Mouse (Mus musculus): ENCODE data around the gene Wnt3. TPM values are rescaled to one million over a fixed set of nuclear protein-coding genes. Genes with fewer than 3 reads are reported as not detected.
"Not testable (repeated sequence)": the region's sequence is repeated elsewhere in the genome, so short reads cannot be mapped to it uniquely, and the experiment has no call there.

Gene Wnt3
- polyA plus RNA-seq, 1 experiment from 2014 or later: 6.6 TPM

DNA sequence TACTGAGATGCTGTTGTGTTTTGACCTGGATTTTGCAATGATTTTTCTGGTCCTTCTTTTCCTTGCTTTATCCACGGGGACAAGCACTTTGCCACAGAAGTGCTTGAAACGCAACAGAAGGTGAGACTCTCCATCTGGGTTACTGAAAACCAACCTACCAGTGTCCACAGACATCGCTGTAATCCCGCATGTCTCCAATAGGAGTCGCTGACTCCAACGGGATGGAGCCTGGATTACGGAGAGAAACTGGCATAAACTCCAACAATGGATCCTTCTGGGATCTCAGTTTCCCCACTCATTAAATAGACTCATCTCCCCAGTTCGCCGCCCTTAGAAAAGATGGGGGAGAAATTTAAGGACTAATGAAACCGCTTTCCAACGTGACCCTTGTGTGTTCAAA, 15.9 kb upstream of the Wnt3 start:
- H3K27ac ChIP-seq: no peak overlapping the region
- H3K4me1 ChIP-seq: no peaks in the 10 kb centered on the region
- 0 out of 2 replicates have a peak, but pooled peaks cover 3% of the 10 kb centered on the region for H3K9me3 ChIP-seq
- peaks cover 61% of the 10 kb centered on the region for H3K27me3 ChIP-seq
- 52% methylated on average over 11 of the region's 11 CpGs for WGBS
- H3K9ac ChIP-seq: no peak overlapping the region
- H3K36me3 ChIP-seq (replicated peaks): no peaks in the 10 kb centered on the region
- no peak overlapping the region for H3K4me2 ChIP-seq
- ATAC-seq (ENCODE audit: low FRiP score): no peak
- H3K4me3 ChIP-seq (replicated peaks): no peak overlapping the region

DNA sequence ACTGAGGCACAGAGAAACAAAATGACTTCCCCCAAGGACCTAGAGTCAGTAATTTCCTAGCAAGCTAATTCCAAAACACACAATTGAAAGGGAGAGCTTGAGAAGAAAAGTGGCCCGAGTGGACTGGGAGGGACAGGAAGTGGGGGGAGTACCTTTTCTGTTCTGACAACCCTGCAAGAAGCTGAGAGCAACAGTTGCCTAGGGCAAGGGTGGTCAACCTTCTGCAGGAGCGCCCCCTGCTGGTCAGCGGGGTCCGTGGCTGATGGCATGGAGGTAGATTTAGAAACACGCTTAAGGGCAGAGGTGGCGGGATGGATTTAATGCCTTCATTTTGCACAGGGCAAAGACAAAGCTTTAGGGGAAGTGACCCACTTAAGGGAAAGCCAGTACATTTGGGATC, 15.2 kb upstream of the Wnt3 start:
- ATAC-seq (ENCODE audit: low FRiP score): no peak
- H3K27me3 ChIP-seq: peaks cover 61% of the 10 kb centered on the region

GRCm38 (mm10) chr11:103760101-103760500, 13.8 kb upstream of the Wnt3 start:
- 60% methylated on average over 7 of the region's 7 CpGs for whole genome bisulfite sequencing
- peaks cover 7% of the 10 kb centered on the region for H3K4me1 ChIP-seq
- no peak overlapping the region for H3K4me3 ChIP-seq (replicated peaks)
- H3K27ac ChIP-seq: no peak overlapping the region
- ATAC-seq (ENCODE audit: low FRiP score): no peak
- no peak overlapping the region for H3K4me2 ChIP-seq
- H3K36me3 ChIP-seq (replicated peaks): no peaks in the 10 kb centered on the region
- 0 out of 2 replicates have a peak, but pooled peaks cover 3% of the 10 kb centered on the region for H3K9me3 ChIP-seq
- peaks cover 65% of the 10 kb centered on the region for H3K27me3 ChIP-seq
- no peak overlapping the region for H3K9ac ChIP-seq

More for the DNA sequence above, 15.2 kb upstream of the Wnt3 start:
- WGBS: 10% methylated on average over 6 of the region's 6 CpGs
- Histone ChIP-seq H3K9ac (no peak overlapping the region), H3K36me3 (replicated peaks) (no peaks in the 10 kb centered on the region), H3K9me3 (0 out of 2 replicates have a peak, but pooled peaks cover 3% of the 10 kb centered on the region), H3K4me1 (no peaks in the 10 kb centered on the region), H3K4me2 (no peak overlapping the region), H3K4me3 (replicated peaks) (no peak overlapping the region), H3K27ac (no peak overlapping the region)

DNA sequence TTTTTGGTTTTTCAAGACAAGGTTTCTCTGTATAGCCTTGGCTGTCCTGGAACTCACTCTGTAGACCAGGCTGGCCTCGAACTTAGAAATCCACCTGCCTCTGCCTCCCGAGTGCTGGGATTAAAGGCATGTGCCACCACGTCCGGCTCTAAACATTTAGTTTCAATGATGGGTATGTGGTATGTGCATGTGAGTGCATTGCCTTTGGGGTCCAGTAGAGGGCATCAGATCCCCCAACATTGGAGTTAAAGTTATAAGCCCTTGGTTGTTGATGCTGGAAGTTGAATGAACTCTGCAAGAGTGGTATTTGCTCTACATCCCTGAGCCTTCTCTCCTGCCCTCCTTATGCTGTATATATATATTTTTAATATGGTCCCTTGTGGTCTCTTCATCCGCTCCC, 13.1 kb upstream of the Wnt3 start:
- not testable (repeated sequence) for H3K9me3 ChIP-seq; H3K27ac ChIP-seq; ATAC-seq (ENCODE audit: low FRiP score); H3K4me2 ChIP-seq; H3K9ac ChIP-seq; H3K36me3 ChIP-seq (replicated peaks); H3K4me3 ChIP-seq (replicated peaks)
- 82% methylated on average over 5 of the region's 5 CpGs for WGBS
- H3K4me1 ChIP-seq: peaks cover 15% of the 10 kb centered on the region
- peaks cover 72% of the 10 kb centered on the region for H3K27me3 ChIP-seq

- no peak overlapping the region for H3K9ac ChIP-seq
- H3K4me2 ChIP-seq: no peak overlapping the region
- peaks cover 91% of the 10 kb centered on the region for H3K27me3 ChIP-seq
- no peak overlapping the region for H3K27ac ChIP-seq
- H3K4me3 ChIP-seq (replicated peaks): no peak overlapping the region
- 35% methylated on average over 10 of the region's 10 CpGs for WGBS
- H3K36me3 ChIP-seq (replicated peaks): no peaks in the 10 kb centered on the region
- H3K9me3 ChIP-seq: 0 out of 2 replicates have a peak, but pooled peaks cover 3% of the 10 kb centered on the region
- 0 out of 2 replicates have a peak, but pooled peaks have one; percentile 41 for ATAC-seq (ENCODE audit: low FRiP score)
- H3K4me1 ChIP-seq: peaks cover 17% of the 10 kb centered on the region
These were observed 10.4 kb upstream of the Wnt3 start for GRCm38 (mm10) chr11:103763410-103764163.

DNA sequence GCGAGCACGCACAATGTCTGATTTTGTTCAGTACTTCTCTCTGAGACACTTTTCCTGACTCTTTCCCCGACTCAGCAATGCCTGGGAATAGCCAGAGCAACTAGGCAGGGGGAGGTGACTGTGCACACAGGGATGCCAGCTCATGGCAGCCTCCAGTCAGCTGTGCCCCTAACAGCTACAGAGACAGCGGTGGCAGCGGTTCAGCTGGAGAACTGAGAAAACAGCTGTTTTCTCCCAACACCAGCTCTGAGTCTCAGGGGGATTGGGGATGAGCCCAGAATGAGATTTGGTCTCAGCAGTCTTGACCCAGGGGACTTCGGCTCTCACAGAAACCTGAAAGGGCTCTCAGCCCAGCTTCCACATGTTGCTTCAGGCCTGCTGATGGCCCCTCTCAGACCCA, 9.3 kb upstream of the Wnt3 start:
- no peak overlapping the region for H3K9ac ChIP-seq
- ATAC-seq (ENCODE audit: low FRiP score): no peak
- H3K27me3 ChIP-seq: peaks cover 91% of the 10 kb centered on the region
- no peak overlapping the region for H3K4me3 ChIP-seq (replicated peaks)
- H3K4me2 ChIP-seq: no peak overlapping the region
- H3K9me3 ChIP-seq: 0 out of 2 replicates have a peak, but pooled peaks cover 3% of the 10 kb centered on the region
- 47% methylated on average over 6 of the region's 6 CpGs for WGBS
- no peak overlapping the region for H3K27ac ChIP-seq
- H3K36me3 ChIP-seq (replicated peaks): no peaks in the 10 kb centered on the region
- peaks cover 17% of the 10 kb centered on the region for H3K4me1 ChIP-seq

- WGBS: 1% methylated on average over 6 of the region's 6 CpGs
- Histone ChIP-seq H3K36me3 (replicated peaks) (no peaks in the 10 kb centered on the region), H3K27ac (no peak overlapping the region), H3K4me1 (peaks cover 22% of the 10 kb centered on the region), H3K4me2 (no peak overlapping the region), H3K4me3 (replicated peaks) (no peak overlapping the region), H3K27me3 (peaks cover 92% of the 10 kb centered on the region), H3K9me3 (0 out of 2 replicates have a peak, but pooled peaks cover 3% of the 10 kb centered on the region), H3K9ac (peak overlapping the region; percentile 7; the same call in 1 of the 2 replicates)
- peak; percentile 58; the same call in 1 of the 2 replicates for ATAC-seq (ENCODE audit: low FRiP score)
These were observed 8.4 kb upstream of the Wnt3 start for GRCm38 (mm10) chr11:103765556-103766011.

DNA sequence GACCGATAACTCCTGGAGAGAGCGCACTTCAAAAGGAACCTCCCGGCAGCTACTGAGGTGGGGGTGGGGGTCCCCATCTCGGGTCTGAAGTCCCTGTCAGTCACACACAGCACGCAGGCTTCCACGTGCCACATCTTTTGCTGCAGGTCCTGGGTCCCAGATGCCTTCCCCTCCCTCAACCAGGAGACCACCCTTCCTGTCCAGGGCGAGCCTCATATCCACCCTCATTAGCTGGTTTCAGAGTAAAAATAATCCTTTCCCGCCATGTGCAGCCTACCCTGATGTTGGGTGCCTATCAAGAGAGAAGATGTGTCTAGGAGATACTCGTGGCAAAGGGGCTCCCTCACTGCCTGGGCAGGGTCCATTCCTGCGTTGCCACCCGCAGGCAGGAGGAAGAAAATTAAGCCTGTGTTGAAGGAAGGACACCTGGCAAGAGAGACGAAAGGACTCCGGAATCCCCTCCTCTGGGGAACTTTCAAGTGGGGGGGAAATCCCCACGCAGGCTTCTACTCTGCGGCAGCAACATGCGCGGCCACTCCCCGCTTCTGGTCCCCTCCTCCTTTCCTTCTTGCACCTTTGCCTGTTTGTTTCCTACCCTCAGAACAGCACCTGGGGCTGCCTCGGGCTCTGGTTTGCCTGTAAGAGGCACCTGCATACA, 2.7 kb upstream of the Wnt3 start:
- H3K36me3 ChIP-seq (replicated peaks): no peaks in the 10 kb centered on the region
- peaks cover 100% of the 10 kb centered on the region for H3K27me3 ChIP-seq
- ATAC-seq (ENCODE audit: low FRiP score): no peak
- H3K9me3 ChIP-seq: no peaks in the 10 kb centered on the region
- WGBS: 1% methylated on average over 19 of the region's 19 CpGs
- no peak overlapping the region for H3K27ac ChIP-seq
- H3K4me1 ChIP-seq: peaks cover 45% of the 10 kb centered on the region
- peak overlapping the region; percentile 19; the same call in 1 of the 2 replicates for H3K4me2 ChIP-seq
- H3K4me3 ChIP-seq (replicated peaks): no peak overlapping the region
- H3K9ac ChIP-seq: no peak overlapping the region

DNA sequence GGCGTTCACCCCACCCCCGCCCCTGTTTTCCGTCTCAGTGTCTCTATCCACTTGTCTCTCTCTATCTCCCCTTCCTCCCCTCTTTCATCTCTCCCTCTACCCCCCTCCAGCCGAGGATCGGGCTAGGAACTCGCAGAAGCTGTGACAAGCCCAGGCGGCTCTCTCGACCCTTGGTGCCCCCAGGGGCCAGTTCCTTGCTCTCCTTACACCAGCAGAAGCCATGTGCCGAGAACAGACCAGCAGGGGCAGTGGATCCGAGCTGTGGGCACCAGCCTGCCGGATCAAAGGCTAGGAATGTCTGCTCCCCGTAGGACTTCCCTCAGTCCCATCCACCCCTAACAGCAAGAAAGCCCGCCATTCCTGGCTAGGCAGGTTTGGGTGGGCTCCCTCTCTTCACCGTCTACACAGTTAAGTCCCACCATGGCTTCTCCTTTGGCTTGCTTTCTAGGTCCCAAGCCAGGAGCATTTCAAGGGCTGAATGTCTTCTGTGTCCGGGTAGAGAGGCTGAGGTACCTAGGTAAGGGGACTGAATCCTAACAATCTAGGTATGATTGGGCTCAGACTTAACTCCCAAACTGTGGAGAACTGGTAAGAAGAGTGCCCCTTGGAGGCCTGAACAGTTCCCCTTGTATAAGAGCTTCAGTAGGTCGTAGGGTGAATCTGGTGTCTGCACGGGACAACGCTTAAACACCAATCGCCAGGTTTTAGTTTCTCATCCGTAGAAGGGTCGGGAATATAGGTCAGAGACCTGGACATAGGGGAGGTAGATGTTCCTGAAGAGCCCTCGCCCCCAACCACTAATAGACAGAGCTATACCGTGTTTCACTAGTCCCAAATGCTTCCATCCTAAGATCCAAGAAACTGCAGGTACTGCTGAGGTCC, 1.2 kb upstream of the Wnt3 start:
- Histone ChIP-seq H3K4me1 (peaks cover 52% of the 10 kb centered on the region), H3K27me3 (peaks cover 100% of the 10 kb centered on the region), H3K9ac (peak overlapping the region; percentile 29; the same call in 1 of the 2 replicates), H3K4me2 (peak overlapping the region; percentile 67), H3K4me3 (replicated peaks) (peak overlapping the region; percentile 41), H3K9me3 (no peaks in the 10 kb centered on the region), H3K27ac (0 out of 2 replicates have a peak overlapping the region, but pooled peaks have one; percentile 31), H3K36me3 (replicated peaks) (no peaks in the 10 kb centered on the region)
- ATAC-seq (ENCODE audit: low FRiP score): no peak
- WGBS: 1% methylated on average over 23 of the region's 23 CpGs

DNA sequence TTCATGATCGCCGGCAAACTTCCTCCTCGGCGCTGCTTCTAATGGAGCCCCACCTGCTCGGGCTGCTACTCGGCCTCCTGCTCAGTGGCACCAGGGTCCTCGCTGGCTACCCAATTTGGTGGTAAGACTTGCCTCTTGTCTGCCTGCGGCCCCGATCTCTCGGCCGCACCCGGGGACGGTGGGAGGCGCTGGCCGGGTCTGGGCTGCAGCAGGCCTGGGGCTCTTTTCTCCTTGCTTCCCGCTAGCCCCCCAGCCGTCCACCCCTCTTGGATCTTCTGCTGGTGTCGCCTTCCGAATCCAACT, 229 bp downstream of the Wnt3 start:
- Histone ChIP-seq H3K36me3 (replicated peaks) (no peaks in the 10 kb centered on the region), H3K4me1 (peaks cover 55% of the 10 kb centered on the region), H3K9me3 (no peaks in the 10 kb centered on the region), H3K4me2 (peak overlapping the region; percentile 67), H3K9ac (peak overlapping the region; percentile 29; the same call in 1 of the 2 replicates), H3K27ac (no peak overlapping the region), H3K27me3 (peaks cover 99% of the 10 kb centered on the region), H3K4me3 (replicated peaks) (peak overlapping the region; percentile 41)
- WGBS: under 1% methylated on average over 19 of the region's 19 CpGs
- ATAC-seq (ENCODE audit: low FRiP score): no peak

- no peak overlapping the region for H3K9ac ChIP-seq
- no peak overlapping the region for H3K27ac ChIP-seq
- peaks cover 78% of the 10 kb centered on the region for H3K27me3 ChIP-seq
- H3K36me3 ChIP-seq (replicated peaks): no peaks in the 10 kb centered on the region
- 75% methylated on average over 9 of the region's 9 CpGs for WGBS
- no peak for ATAC-seq (ENCODE audit: low FRiP score)
- H3K4me3 ChIP-seq (replicated peaks): no peak overlapping the region
- peaks cover 10% of the 10 kb centered on the region; the same call in 1 of the 2 replicates for H3K4me1 ChIP-seq
- H3K4me2 ChIP-seq: no peak overlapping the region
- H3K9me3 ChIP-seq: no peaks in the 10 kb centered on the region
These were observed 6.2 kb downstream of the Wnt3 start for GRCm38 (mm10) chr11:103780152-103780551.

GRCm38 (mm10) chr11:103789951-103790350, 16.0 kb downstream of the Wnt3 start:
- Histone ChIP-seq H3K27ac (no peak overlapping the region), H3K4me3 (replicated peaks) (no peak overlapping the region), H3K4me2 (no peak overlapping the region), H3K27me3 (peaks cover 44% of the 10 kb centered on the region), H3K4me1 (peaks cover 2% of the 10 kb centered on the region; the same call in 1 of the 2 replicates), H3K9ac (no peak overlapping the region), H3K36me3 (replicated peaks) (no peaks in the 10 kb centered on the region), H3K9me3 (no peaks in the 10 kb centered on the region)
- ATAC-seq (ENCODE audit: low FRiP score): no peak
- WGBS: 81% methylated on average over 5 of the region's 5 CpGs

Measured in forebrain, embryonic 12.5 days (tissue).